Mouse (Mus musculus) hindbrain, postnatal 0 days (tissue): ENCODE data around the gene Cep131. TPM values are rescaled to one million over a fixed set of nuclear protein-coding genes. Genes with fewer than 3 reads are reported as not detected.
A peak's percentile ranks its signal among the peaks of the same experiment; 100 is the strongest.

ENCODE experiments used
- ATAC-seq: fragments of 200-750 bp; cut with Nextera tagmentation; 2 replicates; pipeline ENCODE4 v1.8.0; 2017; ENCODE audit warnings: mild to moderate bottlenecking, moderate TSS enrichment, moderate library complexity
- DNase-seq: peaks from one replicate; pipeline ENCODE4 v3.0.0-alpha.2; 2015; ENCODE audit warnings: low spot score
- H3K27ac ChIP-seq: fragments of 300-500 bp; sonication (generic); 2 replicates; pipeline ENCODE4 v1.5.1; 2014; ENCODE audit warnings: mild to moderate bottlenecking
- H3K27me3 ChIP-seq: fragments of 300-500 bp; sonication (generic); 2 replicates; pipeline ENCODE4 v1.6.1; 2014; ENCODE audit warnings: low read length, mixed read lengths; ENCODE audit not compliant: insufficient read depth
- H3K36me3 ChIP-seq: fragments of 300-500 bp; sonication (generic); 2 replicates; pipeline ENCODE4 v1.6.1; 2014; ENCODE audit warnings: low read length, mixed read lengths; ENCODE audit not compliant: insufficient read depth
- H3K4me1 ChIP-seq: fragments of 300-500 bp; sonication (generic); 2 replicates; pipeline ENCODE4 v1.6.1; 2014; ENCODE audit warnings: antibody characterized with exemption, low read length, mixed read lengths; ENCODE audit not compliant: insufficient read depth
- H3K4me2 ChIP-seq: fragments of 300-500 bp; sonication (generic); 2 replicates; pipeline ENCODE4 v1.6.1; 2014; ENCODE audit warnings: low read depth, mild to moderate bottlenecking, low read length, moderate library complexity, mixed read lengths
- H3K4me3 ChIP-seq: fragments of 300-500 bp; sonication (generic); 2 replicates; pipeline ENCODE4 v1.5.1; 2014; ENCODE audit warnings: low read length
- H3K9ac ChIP-seq: fragments of 300-500 bp; sonication (generic); replicated peaks from 2 replicates; pipeline ENCODE4 v1.6.1; 2014; ENCODE audit warnings: mild to moderate bottlenecking, low read length, moderate library complexity, mixed read lengths
- H3K9me3 ChIP-seq: fragments of 300-500 bp; sonication (generic); 2 replicates; pipeline ENCODE4 v1.6.1; 2016; ENCODE audit warnings: low read length, mixed read lengths
- CTCF ChIP-seq: IDR thresholded peaks from 2 replicates; pipeline ENCODE4 v1.5.1; 2016; ENCODE audit warnings: antibody characterized with exemption, control low read depth, low read depth
- WGBS: fragments of 180-500 bp; shearing (Covaris S2); extraction: QIAGEN DNeasy Blood & Tissue Kit; methylation state at CpG from one replicate; pipeline ENCODE4 v1.1.7; 2014; 5-methylcytosine and 5-hydroxymethylcytosine counted together
- polyA plus RNA-seq: library from polyadenylated mRNA; unstranded; fragments of >200 nt; fragmentation: Nextera tagmentation; extraction: Ambion mirVana; gene quantifications from 2 replicates; pipeline ENCODE4 v1.2.1, GENCODE M21; 2015
- total RNA-seq: library from RNA; depleted of rRNA; stranded (reverse); fragments of >200 nt; gene quantifications from 2 replicates; pipeline ENCODE4 v1.2.3, GENCODE M21; 2014

Gene Cep131
- total and polyA plus RNA-seq, 2 experiments from 2014 or later: 18.5 to 26.4 TPM

GRCm38 (mm10) chr11:120072986-120073647 lies 13.5 kb downstream of the Cep131 start:
- Histone ChIP-seq H3K27me3 (no peaks in the 10 kb centered on the region), H3K4me1 (no peaks in the 10 kb centered on the region), H3K9ac (no peak overlapping the region), H3K4me3 (no peak overlapping the region), H3K36me3 (peaks cover 67% of the 10 kb centered on the region), H3K27ac (no peak overlapping the region), H3K9me3 (no peaks in the 10 kb centered on the region), H3K4me2 (no peak overlapping the region)
- WGBS: 88% methylated on average over 9 of the region's 9 CpGs
- DNase-seq (peak; percentile 38), ATAC-seq (peak; percentile 46)
- peak; percentile 68 for TF ChIP-seq CTCF

DNA sequence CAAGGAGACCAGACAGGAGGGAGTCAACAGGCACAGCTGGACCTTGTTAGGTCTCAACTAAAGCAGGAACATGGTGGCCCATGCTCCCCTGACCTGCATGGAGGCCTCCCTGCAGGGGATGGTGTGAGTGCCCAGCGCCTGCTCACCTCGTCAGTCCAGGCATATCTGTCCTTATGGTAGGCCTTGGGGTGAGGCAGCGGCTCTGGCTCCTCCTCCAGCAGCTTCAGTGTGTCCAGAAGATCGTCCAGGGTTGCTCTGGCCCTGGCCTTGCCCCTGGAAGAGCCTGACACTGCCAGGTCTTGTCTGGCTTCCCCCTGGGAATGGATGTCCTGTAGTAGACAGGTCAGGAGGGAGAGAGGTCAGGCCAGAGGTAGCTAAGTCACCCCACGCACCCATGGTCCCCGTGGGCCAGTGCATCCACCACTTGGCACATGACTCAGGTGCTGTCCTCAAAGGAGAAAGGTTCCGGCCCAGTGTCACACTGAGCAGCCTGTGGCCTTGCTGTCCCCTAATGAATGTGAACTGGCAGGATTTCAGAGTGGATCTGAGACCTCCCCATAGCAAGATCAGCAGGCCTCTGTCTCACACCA lies 14.8 kb downstream of the Cep131 start:
- no peaks in the 10 kb centered on the region for H3K27me3 ChIP-seq
- H3K36me3 ChIP-seq: peaks cover 66% of the 10 kb centered on the region
- no peak overlapping the region for H3K4me2 ChIP-seq
- no peak for ATAC-seq
- no peaks in the 10 kb centered on the region for H3K4me1 ChIP-seq
- WGBS: 85% methylated on average over 7 of the region's 7 CpGs
- H3K27ac ChIP-seq: no peak overlapping the region
- H3K9me3 ChIP-seq: no peaks in the 10 kb centered on the region
- no peak overlapping the region for H3K4me3 ChIP-seq
- DNase-seq: no peak
- no peak overlapping the region for H3K9ac ChIP-seq
- TF ChIP-seq CTCF: no peak

DNA sequence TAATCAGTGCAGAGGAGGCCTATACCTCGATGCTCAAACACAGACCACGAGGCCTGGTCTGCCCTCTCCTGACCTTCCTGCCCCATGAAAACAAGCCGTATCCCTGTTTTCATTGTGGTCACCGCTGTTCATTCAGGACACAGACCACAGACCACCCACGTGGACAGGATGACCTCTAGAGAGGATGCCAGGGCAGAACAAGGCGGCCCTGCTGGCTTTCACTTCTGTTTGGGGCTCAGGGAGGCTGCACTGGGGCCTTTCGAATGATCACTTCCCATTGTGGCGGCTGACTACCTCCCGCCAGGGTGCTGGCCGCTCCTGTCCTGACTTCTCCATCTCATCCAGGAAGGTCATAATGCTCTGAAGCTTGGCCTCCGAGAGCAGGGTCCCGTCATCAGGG lies 15.6 kb downstream of the Cep131 start:
- Histone ChIP-seq H3K36me3 (peaks cover 58% of the 10 kb centered on the region), H3K27ac (no peak overlapping the region), H3K4me1 (no peaks in the 10 kb centered on the region), H3K4me2 (no peak overlapping the region), H3K9me3 (no peaks in the 10 kb centered on the region), H3K27me3 (no peaks in the 10 kb centered on the region), H3K4me3 (no peak overlapping the region), H3K9ac (no peak overlapping the region)
- no peak for ATAC-seq
- WGBS: 31% methylated on average over 12 of the region's 12 CpGs
- no peak for DNase-seq
- no peak for TF ChIP-seq CTCF

DNA sequence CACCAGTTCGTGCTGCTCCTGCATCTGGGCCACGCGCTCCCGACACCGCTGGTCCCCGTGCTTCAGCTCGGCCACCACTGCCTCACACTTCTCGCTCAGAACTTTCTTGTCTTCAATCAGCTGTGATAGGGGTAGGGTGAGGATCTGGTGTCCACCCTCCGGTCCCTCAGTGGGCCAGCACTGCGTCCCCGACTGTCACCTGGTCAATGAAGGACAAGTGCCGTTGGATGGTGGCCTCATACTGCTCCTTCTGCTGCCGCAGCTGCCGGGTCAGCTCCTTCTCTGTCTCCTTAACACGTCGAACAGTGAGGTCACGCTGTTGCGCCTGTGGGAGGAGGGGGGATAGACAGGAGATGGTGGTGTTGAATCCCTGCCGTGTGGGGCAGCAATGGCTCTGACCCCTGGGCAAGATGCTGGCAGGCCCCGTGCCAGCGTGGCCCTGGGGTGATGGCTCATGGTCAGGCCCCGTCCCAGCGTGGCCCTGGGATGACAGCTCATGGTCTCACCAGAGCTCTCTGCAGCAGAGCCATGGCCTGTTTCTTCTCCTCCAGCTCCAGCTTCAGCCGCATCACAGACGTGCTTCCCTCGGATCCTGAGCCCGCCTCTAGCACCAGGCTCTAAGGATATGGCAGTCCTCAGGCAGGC lies 16.2 kb downstream of the Cep131 start:
- Histone ChIP-seq H3K27ac (no peak overlapping the region), H3K4me2 (no peak overlapping the region), H3K4me3 (no peak overlapping the region), H3K4me1 (no peaks in the 10 kb centered on the region), H3K36me3 (peaks cover 52% of the 10 kb centered on the region), H3K9me3 (no peaks in the 10 kb centered on the region), H3K9ac (no peak overlapping the region), H3K27me3 (no peaks in the 10 kb centered on the region)
- TF ChIP-seq CTCF: no peak
- WGBS: 88% methylated on average over 27 of the region's 27 CpGs
- DNase-seq (no peak), ATAC-seq (no peak)

GRCm38 (mm10) chr11:120069261-120069660 lies 17.4 kb downstream of the Cep131 start:
- Histone ChIP-seq H3K4me3 (no peak overlapping the region), H3K9ac (no peak overlapping the region), H3K9me3 (no peaks in the 10 kb centered on the region), H3K27me3 (no peaks in the 10 kb centered on the region), H3K27ac (no peak overlapping the region), H3K4me1 (no peaks in the 10 kb centered on the region), H3K4me2 (no peak overlapping the region), H3K36me3 (peaks cover 49% of the 10 kb centered on the region)
- ATAC-seq (no peak), DNase-seq (no peak)
- WGBS: 35% methylated on average over 11 of the region's 11 CpGs
- TF ChIP-seq CTCF: no peak

- peak; percentile 63 for TF ChIP-seq CTCF
- DNase-seq: peak; percentile 62
Observed at GRCm38 (mm10) chr11:120067834-120068233, 18.8 kb downstream of the Cep131 start.

More at GRCm38 (mm10) chr11:120067834-120068233, 18.8 kb downstream of the Cep131 start:
- Histone ChIP-seq H3K4me3 (no peak overlapping the region), H3K27ac (no peak overlapping the region), H3K9me3 (no peaks in the 10 kb centered on the region), H3K36me3 (peaks cover 44% of the 10 kb centered on the region), H3K4me2 (no peak overlapping the region), H3K9ac (no peak overlapping the region), H3K27me3 (no peaks in the 10 kb centered on the region), H3K4me1 (no peaks in the 10 kb centered on the region)
- 57% methylated on average over 17 of the region's 17 CpGs for whole genome bisulfite sequencing
- peak; percentile 53 for ATAC-seq
